Mouse (Mus musculus) bone marrow macrophage, adult 2 months (primary cell): Measurements from ENCODE around the gene Gsk3b.

ENCODE experiments used
- CTCF ChIP-seq: IDR thresholded peaks from 2 replicates; pipeline ENCODE4 v1.5.1; 2012; ENCODE audit warnings: low read depth, mild to moderate bottlenecking, low read length, moderate library complexity
- POLR2A ChIP-seq: IDR thresholded peaks from 2 replicates; pipeline ENCODE4 v1.6.1; 2012; ENCODE audit warnings: mild to moderate bottlenecking, low read depth, low read length, borderline replicate concordance

- TF ChIP-seq POLR2A, result no peak
- TF ChIP-seq CTCF, result no peak
Observed at GRCm38 (mm10) chr16:38089447-38090170, 808 bp downstream of the Gsk3b start.
